Mouse (Mus musculus): Measurements from ENCODE around the gene Grin2b.

Gene Grin2b

DNA sequence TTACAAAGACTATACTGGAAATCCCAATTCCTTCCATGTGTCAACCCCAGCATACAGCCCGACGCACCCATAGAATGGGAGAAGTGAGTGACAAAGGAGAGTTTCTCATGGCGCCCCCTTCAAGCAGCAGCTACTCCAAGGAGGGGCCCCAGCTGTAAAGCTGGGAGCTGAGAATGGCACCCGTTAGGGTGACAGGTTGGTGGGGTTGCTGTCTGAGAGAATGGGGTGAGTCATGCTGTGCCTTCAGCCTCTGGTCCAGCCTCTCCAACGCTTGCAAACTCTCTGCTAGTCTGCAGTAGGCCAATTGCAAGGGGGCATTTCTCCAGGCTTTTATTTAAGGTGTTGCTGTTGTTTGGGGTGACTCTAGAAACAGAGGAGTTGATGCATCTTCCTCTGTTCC lies 73.1 kb downstream of the Grin2b start:
- no peak for DNase-seq (ENCODE audit: low read depth, low spot score)

GRCm38 (mm10) chr6:136096269-136096668 lies 77.0 kb downstream of the Grin2b start:
- DNase-seq (ENCODE audit: low read depth, low spot score), result no peak

- DNase-seq (ENCODE audit: low read depth, low spot score), result no peak
Measured at GRCm38 (mm10) chr6:136079991-136080734, 93.1 kb downstream of the Grin2b start.

DNA sequence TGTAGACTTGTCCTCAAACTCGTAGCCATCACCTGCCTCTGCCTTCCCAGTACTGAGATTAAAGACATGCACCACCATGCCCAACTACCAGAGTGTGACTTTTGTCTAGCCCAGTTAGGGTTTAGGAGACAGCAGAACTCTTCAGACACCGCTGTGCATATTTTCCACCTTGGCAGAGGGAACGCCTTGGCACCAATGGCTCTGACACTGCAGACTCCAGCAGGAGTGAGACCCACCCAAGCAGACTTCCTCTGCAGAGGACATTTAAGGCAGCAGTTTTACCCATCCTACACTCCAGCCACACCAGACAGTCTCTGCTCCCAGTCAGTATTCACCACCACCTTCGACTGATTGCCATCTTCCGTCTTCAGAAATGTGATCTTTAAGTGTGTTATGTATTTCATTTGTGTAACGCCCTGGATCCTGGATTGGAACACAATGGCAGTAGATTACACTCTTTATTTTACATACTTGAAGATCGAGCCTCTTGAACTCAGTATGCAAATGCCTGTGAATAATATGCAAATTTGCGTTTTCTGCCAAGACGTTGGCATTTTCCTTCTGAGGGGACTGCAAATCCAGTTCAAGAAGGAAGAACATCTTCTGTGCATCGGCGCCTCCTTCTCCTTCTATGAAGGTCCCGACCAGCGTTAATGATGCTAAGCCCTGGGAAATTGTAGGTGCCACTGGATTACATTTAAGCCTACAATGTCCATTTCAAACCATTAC lies 100.8 kb downstream of the Grin2b start:
- no peak for DNase-seq (ENCODE audit: low read depth, low spot score)

DNA sequence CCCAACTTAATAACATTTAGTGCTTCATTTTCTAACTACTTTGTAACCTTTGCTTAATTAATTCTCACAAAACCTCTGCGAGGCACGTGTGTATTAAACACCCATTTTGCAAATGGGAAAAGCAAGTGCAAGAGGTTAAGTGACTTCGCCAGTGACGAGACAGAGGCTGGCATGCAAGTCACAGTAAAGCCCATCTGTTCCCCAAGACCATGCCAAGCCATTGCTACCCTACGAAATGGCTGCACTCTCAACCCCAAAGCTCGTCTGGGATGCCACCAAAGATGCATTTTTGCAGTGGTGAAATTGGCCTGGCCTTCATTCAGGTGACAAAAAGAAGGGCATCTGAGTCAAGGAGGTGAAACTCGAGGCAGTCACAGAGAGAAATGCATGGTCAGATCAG lies 103.2 kb downstream of the Grin2b start:
- no peak for DNase-seq (ENCODE audit: low read depth, low spot score)

DNA sequence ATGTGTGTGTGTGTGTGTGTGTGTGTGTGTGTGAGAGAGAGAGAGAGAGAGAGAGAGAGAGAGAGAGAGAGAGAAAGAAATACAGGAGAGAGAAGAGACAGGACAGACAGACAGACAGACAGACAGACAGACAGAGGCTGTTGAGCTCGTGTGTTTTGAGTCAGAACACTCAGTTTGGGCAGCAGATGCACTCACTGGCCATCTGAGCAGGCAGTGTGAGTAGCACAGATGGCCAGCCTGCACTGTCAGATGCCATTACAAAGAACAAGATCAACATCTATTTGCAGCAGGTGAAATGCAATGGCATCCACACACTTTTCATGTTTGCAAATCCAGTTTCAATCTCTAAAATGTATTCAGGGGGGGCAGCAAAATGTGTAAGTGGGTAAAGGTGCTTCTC lies 120.0 kb downstream of the Grin2b start:
- no peak for DNase-seq (ENCODE audit: low read depth, low spot score)

GRCm38 (mm10) chr6:136050346-136050745 lies 123.0 kb downstream of the Grin2b start:
- DNase-seq (ENCODE audit: low read depth, low spot score), result no peak

DNA sequence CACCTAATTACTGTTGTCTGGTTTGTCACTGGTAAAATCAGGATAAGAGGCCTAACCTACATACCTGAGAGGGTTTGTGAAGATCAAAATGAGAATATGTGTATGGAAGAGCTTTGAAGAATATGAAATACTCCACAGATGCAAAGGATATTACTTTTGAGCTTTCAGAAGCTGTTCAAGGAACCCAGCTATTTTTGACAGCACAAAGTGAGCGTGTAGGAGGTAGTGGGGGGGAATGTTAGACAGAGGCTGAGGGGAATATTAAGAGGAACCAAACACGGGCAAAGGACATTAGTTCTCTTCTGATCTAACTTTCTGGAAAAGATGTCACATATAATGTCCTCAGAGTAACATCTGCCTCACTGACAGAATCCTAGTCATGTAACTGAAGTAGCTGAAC lies 125.2 kb downstream of the Grin2b start:
- no peak for DNase-seq (ENCODE audit: low read depth, low spot score)

DNA sequence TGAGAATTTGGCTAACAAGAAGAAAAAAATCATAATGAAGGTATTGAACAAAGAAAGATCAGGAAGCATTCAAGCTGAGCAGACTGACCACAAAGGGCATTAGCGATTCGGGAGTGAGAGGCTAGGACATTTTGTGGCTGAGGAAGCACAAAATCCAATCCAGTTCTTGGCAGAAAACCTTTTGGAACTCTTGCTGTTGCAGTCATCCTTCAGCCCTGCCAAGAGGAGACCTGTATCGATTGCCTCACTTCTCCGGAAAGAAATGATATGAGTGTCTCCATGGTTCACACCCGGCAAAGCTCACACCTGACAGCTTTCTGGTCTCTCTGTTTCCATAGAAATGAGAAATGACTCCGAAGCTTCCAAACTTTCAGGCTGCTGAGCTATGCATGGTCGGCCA lies 127.2 kb downstream of the Grin2b start:
- DNase-seq (ENCODE audit: low read depth, low spot score), result no peak

DNA sequence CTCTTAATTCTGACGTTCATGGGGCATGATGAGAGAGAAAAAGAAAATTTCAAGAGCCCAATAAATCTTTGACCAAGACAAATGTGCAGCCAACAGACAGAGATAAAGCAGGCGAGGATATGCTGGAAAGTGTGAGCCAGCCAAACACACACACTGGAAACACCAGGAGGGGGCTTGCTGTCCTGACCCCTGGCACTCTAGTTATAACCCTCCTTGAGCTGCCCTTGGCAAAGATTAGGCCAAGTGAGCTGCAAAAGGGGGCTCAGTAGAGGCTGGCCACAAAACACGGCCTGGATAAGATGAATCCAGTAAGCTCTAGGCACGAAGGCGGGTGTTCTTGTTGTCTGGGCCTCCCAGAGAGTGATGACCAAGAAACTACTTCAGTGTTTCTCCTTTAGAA lies 128.8 kb downstream of the Grin2b start:
- DNase-seq (ENCODE audit: low read depth, low spot score), result no peak

DNA sequence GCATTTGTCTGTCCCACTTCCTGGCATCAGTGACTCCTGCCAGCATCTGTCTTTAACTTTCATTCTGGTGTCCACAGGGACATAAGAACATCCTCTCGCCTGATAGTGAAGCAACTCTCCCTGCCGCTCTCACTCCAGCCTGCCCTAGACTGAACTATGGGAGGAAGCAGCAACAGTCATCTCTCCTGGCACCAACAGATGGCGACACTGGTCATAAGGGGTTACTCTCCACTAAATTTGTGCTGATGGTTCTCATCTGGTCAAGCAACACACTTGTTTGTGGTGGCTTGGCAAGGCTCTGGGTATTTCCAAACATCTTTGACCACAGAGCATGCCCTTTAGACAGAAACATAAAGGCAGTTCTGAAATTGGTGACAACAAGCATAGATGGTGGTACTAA lies 130.9 kb downstream of the Grin2b start:
- DNase-seq (ENCODE audit: low read depth, low spot score), result no peak

- no peak for DNase-seq (ENCODE audit: low read depth, low spot score)
Measured at GRCm38 (mm10) chr6:136041821-136042220, 131.5 kb downstream of the Grin2b start.

DNA sequence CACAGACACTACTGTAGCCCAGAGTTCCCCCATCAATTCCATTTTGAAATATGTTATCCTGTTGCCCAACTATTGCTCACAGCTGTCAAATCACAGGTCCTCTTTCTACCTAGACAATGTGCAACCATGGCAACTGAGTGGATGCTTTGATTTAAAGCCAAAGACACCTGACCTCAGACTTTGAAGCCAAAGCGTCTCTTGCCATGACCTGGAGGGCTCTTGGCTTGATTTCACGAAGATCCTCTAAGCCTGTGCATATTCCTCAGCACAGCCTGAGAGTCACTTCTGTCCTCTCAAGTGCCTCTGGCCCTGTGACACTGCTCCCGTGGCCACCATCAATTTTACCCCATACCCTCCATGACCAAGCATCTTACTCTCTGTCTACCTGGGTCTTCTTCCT lies 132.4 kb downstream of the Grin2b start:
- DNase-seq (ENCODE audit: low read depth, low spot score), result no peak

- DNase-seq (ENCODE audit: low read depth, low spot score), result no peak
Measured at GRCm38 (mm10) chr6:136029235-136029939, 143.9 kb downstream of the Grin2b start.

DNA sequence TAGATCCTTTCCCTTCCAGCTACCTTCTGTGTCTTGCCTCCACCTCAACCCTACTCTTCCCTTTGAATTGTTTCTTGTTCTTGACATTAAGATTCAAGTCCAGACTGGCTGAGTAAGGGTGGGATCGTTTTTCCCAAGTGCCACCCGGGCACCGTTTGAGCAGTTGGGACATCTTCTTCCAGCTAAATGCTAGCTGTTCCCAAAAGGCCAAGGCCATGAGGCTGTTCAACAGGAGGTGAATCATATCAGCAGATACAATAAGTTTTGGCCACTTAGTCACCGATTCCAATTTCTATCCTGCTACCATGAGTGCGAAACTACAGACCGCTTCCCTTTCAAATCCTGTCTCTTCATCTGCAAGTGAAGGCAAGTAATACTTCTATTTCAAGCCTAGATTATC lies 146.4 kb downstream of the Grin2b start:
- DNase-seq (ENCODE audit: low read depth, low spot score), result no peak

DNA sequence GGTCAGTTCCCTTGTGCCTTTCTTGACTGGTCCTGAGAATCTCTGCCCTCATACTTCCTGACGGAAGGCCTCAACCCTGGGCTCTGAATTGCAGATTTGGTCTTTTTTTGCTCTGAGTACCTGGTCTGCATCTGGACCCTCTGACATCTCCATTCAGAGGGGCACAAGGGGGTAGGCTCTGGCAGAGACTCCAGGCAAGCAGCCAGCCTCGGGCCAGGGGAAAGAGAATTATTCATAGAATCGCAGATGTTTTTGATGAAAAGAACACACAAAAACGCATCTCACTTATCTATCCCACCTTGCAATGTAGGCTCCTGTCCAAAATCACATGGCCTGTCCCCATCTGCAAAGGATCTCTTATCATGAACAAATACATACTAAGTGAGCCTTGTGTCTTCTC lies 147.5 kb downstream of the Grin2b start:
- DNase-seq (ENCODE audit: low read depth, low spot score), result no peak

GRCm38 (mm10) chr6:136020460-136020859 lies 152.9 kb downstream of the Grin2b start:
- no peak for DNase-seq (ENCODE audit: low read depth, low spot score)

- DNase-seq (ENCODE audit: low read depth, low spot score), result no peak
Measured at GRCm38 (mm10) chr6:136018962-136019361, 154.3 kb downstream of the Grin2b start.

GRCm38 (mm10) chr6:136013556-136014380 lies 159.5 kb downstream of the Grin2b start:
- DNase-seq (ENCODE audit: low read depth, low spot score), result no peak

DNA sequence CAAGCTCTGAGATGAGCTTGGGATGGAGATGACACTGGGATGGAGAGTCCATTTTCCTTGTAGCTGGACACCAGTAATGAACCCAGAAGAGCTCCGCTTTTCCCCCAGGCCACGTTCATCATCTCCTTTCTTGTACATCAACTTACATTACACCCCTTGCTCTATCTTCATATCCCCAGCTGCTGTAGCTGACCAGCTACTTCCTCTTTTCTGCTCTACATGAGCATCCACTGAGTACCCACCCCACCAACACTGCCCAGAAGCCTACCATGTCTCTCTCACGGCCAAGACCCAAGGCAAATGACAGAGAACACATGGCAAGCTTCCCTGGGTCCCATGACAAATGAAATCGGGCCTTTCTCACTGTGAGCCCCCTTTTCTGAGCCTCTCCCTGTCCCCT lies 161.8 kb downstream of the Grin2b start:
- DNase-seq (ENCODE audit: low read depth, low spot score), result no peak

- DNase-seq (ENCODE audit: low read depth, low spot score), result no peak
Measured at GRCm38 (mm10) chr6:136011038-136011311, 162.3 kb downstream of the Grin2b start.
